Mouse (Mus musculus): Measurements from ENCODE around the gene Klrb1b. TPM values are rescaled to one million over a fixed set of nuclear protein-coding genes. Genes with fewer than 3 reads are reported as not detected.

Gene Klrb1b
- polyA plus RNA-seq, 1 experiment from 2014 or later, result not detected

Other genes starting within 250 kb of the Klrb1b start
- gene A2ml1, start 244.7 kb downstream of the Klrb1b start, polyA plus RNA-seq (2016; fragmentation: Nextera tagmentation; extraction: Ambion mirVana), result 0.03 TPM in 1 of 2 replicates, not detected in the other
- gene Klrb1a, start 202.8 kb downstream of the Klrb1b start, polyA plus RNA-seq (2016; fragmentation: Nextera tagmentation; extraction: Ambion mirVana), result not detected in 2 replicates
- gene Clec2h, start 163.9 kb downstream of the Klrb1b start, polyA plus RNA-seq (2016; fragmentation: Nextera tagmentation; extraction: Ambion mirVana), result not detected in 2 replicates
- gene Klrb1, start 103.3 kb downstream of the Klrb1b start, polyA plus RNA-seq (2016; fragmentation: Nextera tagmentation; extraction: Ambion mirVana), result not detected in 2 replicates
- not detected in 2 replicates for gene Klrb1c, start 37.1 kb downstream of the Klrb1b start, polyA plus RNA-seq (2016; fragmentation: Nextera tagmentation; extraction: Ambion mirVana)
- gene Gm44511, start within 50 bp of the Klrb1b start, polyA plus RNA-seq (2016; fragmentation: Nextera tagmentation; extraction: Ambion mirVana), result not detected in 2 replicates
- gene Clec2i, start 61.3 kb upstream of the Klrb1b start, polyA plus RNA-seq (2016; fragmentation: Nextera tagmentation; extraction: Ambion mirVana), result not detected in 2 replicates
- 0.59 and 0.62 TPM in 2 replicates for gene BC035044, start 64.8 kb upstream of the Klrb1b start, polyA plus RNA-seq (2016; fragmentation: Nextera tagmentation; extraction: Ambion mirVana)
- not detected in 2 replicates for gene Clec2g, start 108.0 kb upstream of the Klrb1b start, polyA plus RNA-seq (2016; fragmentation: Nextera tagmentation; extraction: Ambion mirVana)
- 0.35 TPM in 1 of 2 replicates, not detected in the other for gene Klrb1f, start 219.6 kb upstream of the Klrb1b start, polyA plus RNA-seq (2016; fragmentation: Nextera tagmentation; extraction: Ambion mirVana)